Mouse (Mus musculus): Measurements from ENCODE around the gene Stard9.

The Stard9 gene

DNA sequence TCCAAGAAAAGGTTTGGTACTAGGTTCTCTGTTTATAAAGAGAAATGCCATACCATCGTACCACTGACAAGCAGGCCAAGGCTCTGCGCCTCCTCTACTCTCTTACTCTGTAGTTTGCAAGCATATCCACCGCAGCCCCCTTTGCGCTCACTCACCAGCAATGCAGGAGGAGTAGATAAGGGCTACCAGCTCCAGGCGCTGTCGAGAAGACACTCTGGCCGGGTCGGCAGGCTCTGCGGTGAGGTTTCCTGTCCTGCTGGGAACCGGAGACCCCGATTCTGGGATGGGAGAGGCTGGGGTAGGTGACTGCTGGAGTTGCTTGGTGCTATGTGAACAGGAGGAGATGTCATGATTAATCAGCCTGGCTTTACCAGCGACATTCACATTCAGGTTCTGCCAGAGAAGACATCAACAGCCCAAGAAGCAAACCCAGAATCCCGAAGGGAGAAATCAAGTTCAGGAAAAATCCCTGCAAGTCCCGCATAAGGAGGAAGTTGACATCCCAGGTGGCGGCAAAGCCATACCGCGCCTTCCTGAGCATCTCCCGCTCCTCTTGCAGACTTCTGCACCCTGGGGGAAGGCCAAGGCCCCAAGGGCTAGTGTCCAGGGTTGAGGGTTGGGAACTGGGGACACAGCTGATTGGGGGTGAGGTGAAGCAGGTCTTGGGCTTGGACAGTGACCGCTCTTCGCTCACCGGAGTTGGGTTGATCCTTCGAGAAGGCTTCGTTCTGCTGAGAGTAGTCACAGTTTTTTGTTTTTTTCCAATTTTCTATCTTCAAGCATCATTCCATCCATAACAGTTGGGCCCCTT is 101.1 kb downstream of the Stard9 start:
- DNase-seq (ENCODE audit: low read depth, low spot score) = peak; percentile 51

DNA sequence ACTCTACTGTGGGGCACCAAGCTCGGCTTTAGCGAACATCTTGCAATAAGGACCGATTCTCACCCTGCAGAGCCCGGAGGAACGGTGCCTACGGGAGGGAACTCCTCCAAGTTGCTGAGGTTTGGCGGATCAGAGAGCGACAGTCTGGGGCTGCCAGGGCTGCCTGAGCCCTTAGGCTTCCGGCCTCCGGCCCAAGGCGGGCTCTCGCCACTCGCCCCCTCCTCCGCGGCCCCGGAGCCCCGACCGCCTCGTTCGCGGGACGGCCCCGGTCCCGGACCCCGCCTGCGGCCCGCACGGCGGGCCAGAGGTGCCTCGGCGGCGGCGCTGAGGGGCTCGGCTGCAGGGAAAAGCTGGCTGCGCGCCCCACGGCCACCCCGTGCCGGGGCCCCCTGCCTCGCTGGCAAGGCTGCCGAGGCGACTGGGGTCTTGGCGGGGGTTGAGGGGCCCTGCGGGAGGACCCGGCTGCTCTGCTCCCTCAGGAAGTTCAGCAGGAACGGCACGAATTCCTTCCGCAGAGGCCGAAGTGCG is 101.8 kb downstream of the Stard9 start:
- DNase-seq (ENCODE audit: low read depth, low spot score) = no peak

DNA sequence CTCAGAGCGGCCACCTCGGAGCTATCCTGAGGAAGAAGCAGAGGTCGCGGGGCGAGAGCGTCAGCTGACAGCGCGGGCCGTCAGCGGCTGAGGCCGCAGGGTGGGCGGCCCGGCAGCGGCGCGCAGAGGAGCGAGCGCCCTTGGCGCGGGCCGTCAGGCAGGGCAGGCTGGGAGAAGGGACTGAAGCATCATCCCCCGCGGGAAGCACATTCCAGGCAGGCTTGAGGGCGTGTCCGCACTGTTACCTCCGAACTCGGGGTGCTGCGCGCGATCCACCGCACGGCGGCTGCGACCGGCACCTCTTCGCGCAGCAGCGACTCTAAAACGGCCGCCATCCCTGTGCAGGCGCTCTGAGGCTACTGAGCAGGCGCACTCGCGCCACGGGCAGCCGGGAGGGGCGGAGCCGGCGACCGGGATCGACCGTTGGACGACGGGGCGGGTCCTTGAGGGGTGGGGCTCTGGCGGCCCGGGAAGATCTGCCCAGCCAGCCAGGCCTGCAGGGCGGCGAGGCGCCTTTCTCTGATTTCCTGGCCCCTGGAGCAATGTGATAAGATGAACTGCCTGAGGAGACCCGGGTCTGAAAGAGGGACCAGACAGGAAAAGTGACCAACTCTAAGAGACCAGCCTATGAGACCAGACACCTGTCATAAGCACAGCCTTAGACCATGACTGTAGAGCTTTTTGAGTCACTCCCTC is 102.4 kb downstream of the Stard9 start:
- DNase-seq (ENCODE audit: low read depth, low spot score) = peak; percentile 92

DNA sequence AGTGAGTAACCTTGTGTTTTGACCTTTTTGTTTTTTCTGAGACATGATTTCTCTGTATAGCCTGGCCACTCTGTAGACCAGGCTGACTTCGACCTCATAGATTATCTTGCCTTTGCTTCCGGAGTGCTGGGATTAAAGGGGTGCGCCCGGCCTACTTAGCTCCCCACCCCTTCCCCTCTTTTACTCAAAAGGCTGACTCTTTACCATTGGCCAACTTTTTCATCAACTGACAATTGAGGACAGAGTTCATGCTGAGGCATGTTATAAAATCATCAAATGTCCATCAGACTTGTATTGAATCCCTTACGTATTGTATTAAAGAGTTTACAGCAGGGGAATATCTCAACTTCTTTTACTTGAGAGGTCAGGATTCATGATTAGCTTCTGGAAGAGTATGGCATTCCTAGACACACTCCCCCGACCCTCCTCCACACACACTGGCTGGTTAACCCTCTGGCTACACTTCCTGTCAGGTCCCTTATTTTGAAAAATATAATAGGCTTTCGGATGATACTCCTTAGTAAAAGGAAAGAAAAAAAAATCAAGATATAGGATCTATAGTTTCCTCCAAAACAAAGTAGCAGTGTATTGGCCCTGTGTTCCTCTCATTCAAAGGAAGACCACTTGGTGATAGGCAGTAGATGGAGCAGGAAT is 103.1 kb downstream of the Stard9 start:
- no peak for DNase-seq (ENCODE audit: low read depth, low spot score)

DNA sequence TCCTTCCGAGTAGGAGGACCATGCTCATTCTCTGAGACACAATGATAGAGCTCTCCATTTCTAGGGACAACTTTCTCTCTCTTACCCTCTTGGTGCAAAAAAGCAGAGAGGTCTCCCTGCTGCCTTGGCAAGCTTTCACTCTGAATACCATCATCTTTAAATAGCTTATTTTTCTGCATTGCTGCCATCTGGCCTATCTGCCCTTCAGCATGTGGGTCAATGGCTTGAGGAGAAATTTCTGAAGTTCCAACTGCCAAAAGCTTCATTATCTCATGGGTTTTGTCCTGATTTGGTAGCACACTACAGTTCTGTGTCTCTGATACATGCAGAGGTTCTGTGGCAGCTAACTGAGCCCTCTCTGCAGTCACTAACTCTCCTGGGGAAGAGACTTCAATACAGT is 116.6 kb downstream of the Stard9 start:
- DNase-seq (ENCODE audit: low read depth, low spot score) = no peak

DNA sequence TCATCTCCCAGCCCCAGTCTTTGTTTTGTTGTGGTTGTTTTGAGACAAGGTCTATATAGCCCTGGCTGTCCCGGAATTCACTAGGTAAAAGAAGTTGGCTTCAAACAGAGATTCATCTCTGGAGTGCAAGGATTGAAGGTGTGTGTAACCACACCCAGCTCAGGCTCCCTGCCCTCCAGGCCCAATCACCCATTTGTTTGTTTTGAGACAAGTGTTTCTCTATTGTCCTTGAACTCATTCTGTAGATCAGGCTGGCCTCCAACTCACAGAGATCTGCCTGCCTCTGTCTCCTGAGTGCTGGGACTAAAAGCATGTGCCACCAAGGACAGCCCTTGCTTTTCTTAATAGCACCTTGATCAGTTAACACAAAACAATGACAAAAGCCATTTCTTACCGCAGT is 119.1 kb downstream of the Stard9 start:
- DNase-seq (ENCODE audit: low read depth, low spot score) = no peak

DNA sequence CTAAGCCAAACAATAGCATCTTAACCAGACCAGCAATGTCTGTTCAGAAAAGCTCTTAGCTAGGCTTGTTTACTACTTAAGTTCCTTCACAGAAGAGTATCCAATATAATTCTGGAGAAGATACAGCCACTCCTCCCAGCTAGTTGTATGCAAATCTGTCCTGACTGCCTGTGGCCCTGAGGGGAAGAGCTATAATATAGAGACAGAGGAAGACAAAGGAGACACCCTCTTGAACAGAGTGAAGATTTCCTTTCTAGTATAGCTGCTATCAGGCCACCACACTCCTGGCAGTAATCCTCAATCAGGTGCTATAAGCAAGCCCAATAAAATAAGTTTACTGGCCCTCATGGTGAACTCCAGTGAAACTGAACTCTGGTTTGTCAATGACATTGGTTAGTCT is 133.0 kb downstream of the Stard9 start:
- DNase-seq (ENCODE audit: low read depth, low spot score) = no peak

DNA sequence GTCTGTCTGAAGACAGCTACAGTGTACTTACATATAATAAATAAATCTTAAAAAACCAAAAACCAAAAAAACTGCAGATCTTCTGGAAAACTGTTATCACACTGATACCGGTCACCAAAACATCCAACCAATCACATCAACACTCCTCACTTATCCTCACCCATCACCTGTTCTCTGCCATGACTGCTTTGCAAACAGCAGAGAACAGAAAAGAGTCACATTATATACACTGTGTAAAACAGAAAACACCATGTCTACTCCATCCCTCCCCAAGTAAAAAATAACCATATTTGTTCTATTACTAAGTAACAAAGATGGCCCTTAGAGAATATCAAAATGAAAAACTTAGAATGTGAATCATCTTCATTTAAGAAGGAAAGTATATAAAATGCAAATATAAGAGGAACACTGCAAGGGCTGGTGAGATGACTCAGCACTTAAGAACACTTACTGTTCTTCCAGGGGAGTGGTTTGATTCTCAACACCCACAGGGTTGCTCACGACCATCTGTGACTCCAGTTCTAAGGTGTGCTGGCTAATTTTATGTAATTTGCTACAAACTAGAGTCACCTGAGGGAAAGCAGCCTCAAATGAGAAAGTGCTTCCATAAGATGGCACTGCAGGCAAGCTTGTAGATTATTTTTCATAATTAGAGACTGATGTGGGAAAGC is 141.5 kb downstream of the Stard9 start:
- DNase-seq (ENCODE audit: low read depth, low spot score) = no peak

All from c-Kit-negative CD71-positive TER-119-positive erythroid progenitor cells, embryonic 14.5 days (primary cell).